Mouse (Mus musculus): Measurements from ENCODE around the gene Prr12. TPM values are rescaled to one million over a fixed set of nuclear protein-coding genes. Genes with fewer than 3 reads are reported as not detected.

The Prr12 gene
- polyA plus RNA-seq, 1 experiment from 2014 or later, result 15.0 TPM

DNA sequence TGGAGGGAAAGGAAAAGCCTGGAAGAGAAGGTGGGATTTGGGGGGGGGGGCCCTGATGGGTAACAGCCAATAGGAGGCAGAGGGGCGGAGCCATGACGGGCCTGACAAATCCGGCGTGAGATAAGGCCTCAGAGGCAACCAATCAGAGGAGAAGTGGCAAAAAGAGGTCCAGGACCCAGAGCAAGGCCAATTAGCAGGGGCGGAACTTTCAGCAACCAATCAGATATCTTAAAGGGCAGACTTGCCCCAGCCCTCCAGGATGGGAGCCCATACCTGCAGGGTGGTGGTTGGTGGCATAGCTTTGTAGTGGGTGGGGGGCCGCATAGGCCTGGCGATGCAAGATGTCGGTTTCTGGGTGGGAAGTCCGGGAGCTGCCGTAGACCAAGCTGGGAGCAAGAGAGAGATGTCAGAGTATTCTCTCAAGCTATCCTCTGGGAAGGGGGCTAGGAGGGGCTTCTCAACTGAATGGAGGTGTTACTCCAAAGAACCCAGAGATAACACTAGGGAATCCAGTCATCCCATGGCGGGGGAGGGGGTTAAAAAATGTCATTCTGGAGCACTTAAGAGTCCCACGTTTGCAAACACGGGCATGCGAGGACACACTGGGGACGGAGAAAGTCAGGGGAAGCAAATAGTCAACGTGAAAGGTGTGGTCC, 1.6 kb downstream of the Prr12 start:
- ATAC-seq (replicated peaks; ENCODE audit: low FRiP score, low TSS enrichment, low read depth), result peak; percentile 8; the same call in 1 of the 2 replicates
- Histone ChIP-seq H3K4me3 (ENCODE audit: low read depth, low read length) (peak overlapping the region; percentile 78), H3K4me2 (ENCODE audit: low read length) (peak overlapping the region; percentile 98), H3K36me3 (ENCODE audit: control insufficient read depth, insufficient read depth, low read length) (peaks cover 44% of the 10 kb centered on the region), H3K27me3 (replicated peaks; ENCODE audit: control insufficient read depth, insufficient read depth, low read length) (no peaks in the 10 kb centered on the region), H3K9ac (ENCODE audit: low read length) (peak overlapping the region; percentile 80), H3K9me3 (ENCODE audit: control insufficient read depth, low read length) (no peaks in the 10 kb centered on the region), H3K4me1 (replicated peaks; ENCODE audit: control insufficient read depth, insufficient read depth, low read length) (peaks cover 10% of the 10 kb centered on the region; the same call in 1 of the 2 replicates), H3K27ac (ENCODE audit: low read depth) (peak overlapping the region; percentile 98; the same call in 1 of the 2 replicates)
- peak; percentile 79 for DNase-seq (ENCODE audit: low spot score)
- 5% methylated on average over 16 of the region's 16 CpGs for WGBS

DNA sequence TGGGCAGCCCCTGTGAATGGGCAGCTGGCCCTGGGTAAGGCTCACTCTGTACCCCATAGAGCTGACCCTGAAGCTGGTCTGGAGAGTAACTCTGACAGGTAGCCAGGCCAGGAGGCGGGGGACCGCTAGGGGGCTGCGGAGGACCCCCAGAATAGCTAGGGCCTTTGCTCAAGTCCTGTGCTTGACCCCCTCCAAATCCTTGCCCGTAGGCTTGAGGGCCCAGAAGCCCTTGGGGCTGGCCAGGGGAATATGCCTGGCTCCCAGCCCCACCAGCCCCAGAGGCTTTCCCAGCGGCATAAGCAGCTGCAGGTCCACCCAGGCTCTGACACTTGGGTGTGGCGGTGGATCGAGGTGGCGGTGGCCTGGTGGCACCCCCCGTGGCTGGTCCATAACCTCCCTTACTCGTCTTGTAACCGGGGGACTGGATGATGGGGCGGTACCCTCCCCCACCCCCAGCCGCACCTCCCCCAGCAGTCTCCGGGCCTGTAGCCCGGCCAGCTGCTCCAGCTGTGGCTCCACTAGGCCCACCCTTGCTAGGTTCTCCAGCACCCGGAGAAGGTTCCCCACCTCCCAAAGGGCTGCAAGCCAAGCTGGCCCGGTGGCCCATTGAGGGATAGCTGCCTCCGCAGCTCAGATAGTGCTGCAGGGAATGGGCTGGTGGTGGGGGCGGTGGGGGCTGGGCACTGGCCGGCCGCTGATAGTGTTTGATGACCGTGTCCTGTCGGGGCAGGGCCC, 3.6 kb downstream of the Prr12 start:
- 93% methylated on average over 23 of the region's 23 CpGs for WGBS
- H3K36me3 ChIP-seq (ENCODE audit: control insufficient read depth, insufficient read depth, low read length), result peaks cover 64% of the 10 kb centered on the region

DNA sequence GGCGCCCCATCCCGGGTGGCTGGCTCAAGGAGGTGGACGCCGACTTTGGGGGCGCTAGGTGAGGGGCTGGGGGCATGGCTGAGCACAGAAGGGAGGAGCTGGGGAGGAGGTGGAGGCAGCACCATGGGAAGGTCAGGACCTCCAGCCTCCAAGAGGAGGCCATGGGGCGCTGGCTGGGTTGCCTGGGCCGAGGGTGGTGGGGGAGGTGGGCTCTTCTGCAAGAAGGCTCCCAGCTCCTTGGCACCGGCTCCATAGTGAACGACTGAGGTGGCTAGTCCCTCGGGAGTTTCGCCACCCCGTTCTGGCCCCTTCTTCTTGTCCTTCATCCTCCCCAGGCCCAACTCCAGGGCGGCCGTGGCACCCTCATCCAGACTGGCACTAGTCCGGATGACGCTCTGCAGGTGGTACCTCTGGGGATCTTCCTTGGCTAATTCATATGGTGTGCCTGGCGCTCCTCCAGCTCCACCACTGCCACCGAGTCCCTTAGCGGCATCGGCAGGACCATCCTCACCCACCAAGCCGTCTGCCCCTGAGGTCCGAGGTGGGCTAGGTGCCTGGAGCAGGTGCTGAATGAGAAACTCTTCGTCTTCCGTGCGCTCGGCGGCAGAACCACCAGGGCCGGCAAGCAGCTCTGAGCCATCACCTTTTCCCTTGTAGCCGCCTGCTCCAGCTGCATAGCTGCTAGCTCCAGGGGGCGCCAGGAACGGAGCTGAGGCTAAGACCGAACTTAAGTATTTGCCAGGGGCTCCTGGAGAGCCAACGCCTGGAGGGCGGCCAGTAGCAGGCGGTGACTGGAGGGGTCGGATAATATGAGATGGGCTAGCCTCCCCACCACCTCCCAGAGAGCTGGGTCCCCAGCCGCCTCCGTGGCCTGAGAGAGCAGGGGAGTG, 4.4 kb downstream of the Prr12 start:
- peaks cover 10% of the 10 kb centered on the region; the same call in 1 of the 2 replicates for H3K4me1 ChIP-seq (replicated peaks; ENCODE audit: control insufficient read depth, insufficient read depth, low read length)
- no peak overlapping the region for H3K27ac ChIP-seq (ENCODE audit: low read depth)
- no peaks in the 10 kb centered on the region for H3K9me3 ChIP-seq (ENCODE audit: control insufficient read depth, low read length)
- no peak for DNase-seq (ENCODE audit: low spot score)
- H3K36me3 ChIP-seq (ENCODE audit: control insufficient read depth, insufficient read depth, low read length), result peaks cover 72% of the 10 kb centered on the region
- H3K9ac ChIP-seq (ENCODE audit: low read length), result no peak overlapping the region
- H3K27me3 ChIP-seq (replicated peaks; ENCODE audit: control insufficient read depth, insufficient read depth, low read length), result no peaks in the 10 kb centered on the region
- no peak overlapping the region for H3K4me3 ChIP-seq (ENCODE audit: low read depth, low read length)
- ATAC-seq (replicated peaks; ENCODE audit: low FRiP score, low TSS enrichment, low read depth), result no peak
- H3K4me2 ChIP-seq (ENCODE audit: low read length), result no peak overlapping the region
- WGBS, result 93% methylated on average over 38 of the region's 38 CpGs

More for the DNA sequence above, 3.6 kb downstream of the Prr12 start:
- no peak overlapping the region for H3K4me3 ChIP-seq (ENCODE audit: low read depth, low read length)
- H3K27ac ChIP-seq (ENCODE audit: low read depth), result no peak overlapping the region
- ATAC-seq (replicated peaks; ENCODE audit: low FRiP score, low TSS enrichment, low read depth) (no peak), DNase-seq (ENCODE audit: low spot score) (no peak)
- H3K27me3 ChIP-seq (replicated peaks; ENCODE audit: control insufficient read depth, insufficient read depth, low read length), result no peaks in the 10 kb centered on the region
- H3K9ac ChIP-seq (ENCODE audit: low read length), result no peak overlapping the region
- H3K9me3 ChIP-seq (ENCODE audit: control insufficient read depth, low read length), result no peaks in the 10 kb centered on the region
- H3K4me1 ChIP-seq (replicated peaks; ENCODE audit: control insufficient read depth, insufficient read depth, low read length), result peaks cover 10% of the 10 kb centered on the region; the same call in 1 of the 2 replicates
- H3K4me2 ChIP-seq (ENCODE audit: low read length), result no peak overlapping the region

DNA sequence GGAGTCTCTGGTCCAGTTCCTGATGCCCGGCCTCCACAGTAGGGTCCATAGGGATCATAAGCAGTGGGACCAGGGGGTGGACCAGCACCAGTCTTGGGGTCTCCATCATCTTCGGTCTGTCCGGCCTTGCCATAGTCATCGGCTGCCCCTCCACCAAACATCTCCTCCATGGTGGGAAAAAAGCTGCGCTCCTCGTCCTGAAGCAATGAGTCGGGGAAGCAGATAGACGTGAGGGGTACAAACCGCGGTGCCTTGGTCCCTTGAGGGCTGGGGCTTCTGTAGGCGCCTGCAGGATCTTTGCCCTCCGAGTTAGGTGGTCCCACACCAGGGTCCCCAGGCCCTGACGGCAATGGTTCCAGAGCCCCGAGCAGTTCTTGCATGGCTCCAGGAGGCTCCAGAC, 5.2 kb downstream of the Prr12 start:
- H3K27me3 ChIP-seq (replicated peaks; ENCODE audit: control insufficient read depth, insufficient read depth, low read length), result no peaks in the 10 kb centered on the region
- ATAC-seq (replicated peaks; ENCODE audit: low FRiP score, low TSS enrichment, low read depth), result no peak
- 96% methylated on average over 14 of the region's 14 CpGs for whole genome bisulfite sequencing

DNA sequence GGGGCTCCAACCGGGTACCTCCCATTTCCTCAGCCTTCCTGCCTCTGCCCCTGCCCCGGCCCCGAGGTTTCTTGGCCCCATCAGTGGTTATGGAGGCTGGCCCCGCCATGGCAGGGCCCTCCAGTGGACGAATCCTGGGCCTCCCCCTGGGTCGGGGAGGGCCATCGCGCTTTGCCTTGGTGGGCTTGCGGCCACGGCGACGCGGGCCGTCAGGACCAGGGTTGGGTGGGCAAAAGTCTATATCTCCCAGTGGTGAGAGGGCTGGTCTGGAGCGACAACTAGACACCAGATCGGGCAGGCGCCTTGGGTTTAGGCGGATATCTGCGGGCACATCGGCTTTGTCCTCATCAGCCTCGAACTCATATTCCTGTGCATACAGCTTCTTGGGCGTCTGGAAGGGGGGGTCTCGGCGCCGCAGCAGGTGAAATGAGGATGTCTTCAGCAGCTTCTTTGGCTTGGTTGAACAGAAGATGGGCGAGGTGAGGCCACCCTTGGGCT, 5.8 kb downstream of the Prr12 start:
- no peak overlapping the region for H3K4me3 ChIP-seq (ENCODE audit: low read depth, low read length)
- H3K9ac ChIP-seq (ENCODE audit: low read length), result no peak overlapping the region
- no peaks in the 10 kb centered on the region for H3K9me3 ChIP-seq (ENCODE audit: control insufficient read depth, low read length)
- peaks cover 10% of the 10 kb centered on the region; the same call in 1 of the 2 replicates for H3K4me1 ChIP-seq (replicated peaks; ENCODE audit: control insufficient read depth, insufficient read depth, low read length)
- no peak for DNase-seq (ENCODE audit: low spot score)
- 96% methylated on average over 26 of the region's 26 CpGs for WGBS
- H3K27me3 ChIP-seq (replicated peaks; ENCODE audit: control insufficient read depth, insufficient read depth, low read length), result no peaks in the 10 kb centered on the region
- no peak overlapping the region for H3K27ac ChIP-seq (ENCODE audit: low read depth)
- ATAC-seq (replicated peaks; ENCODE audit: low FRiP score, low TSS enrichment, low read depth), result no peak
- no peak overlapping the region for H3K4me2 ChIP-seq (ENCODE audit: low read length)
- peaks cover 86% of the 10 kb centered on the region for H3K36me3 ChIP-seq (ENCODE audit: control insufficient read depth, insufficient read depth, low read length)

More for the DNA sequence above, 5.2 kb downstream of the Prr12 start:
- Histone ChIP-seq H3K36me3 (ENCODE audit: control insufficient read depth, insufficient read depth, low read length) (peaks cover 80% of the 10 kb centered on the region), H3K9me3 (ENCODE audit: control insufficient read depth, low read length) (no peaks in the 10 kb centered on the region), H3K4me2 (ENCODE audit: low read length) (no peak overlapping the region), H3K4me3 (ENCODE audit: low read depth, low read length) (no peak overlapping the region), H3K9ac (ENCODE audit: low read length) (no peak overlapping the region), H3K27ac (ENCODE audit: low read depth) (no peak overlapping the region), H3K4me1 (replicated peaks; ENCODE audit: control insufficient read depth, insufficient read depth, low read length) (peaks cover 10% of the 10 kb centered on the region; the same call in 1 of the 2 replicates)
- DNase-seq (ENCODE audit: low spot score), result no peak

DNA sequence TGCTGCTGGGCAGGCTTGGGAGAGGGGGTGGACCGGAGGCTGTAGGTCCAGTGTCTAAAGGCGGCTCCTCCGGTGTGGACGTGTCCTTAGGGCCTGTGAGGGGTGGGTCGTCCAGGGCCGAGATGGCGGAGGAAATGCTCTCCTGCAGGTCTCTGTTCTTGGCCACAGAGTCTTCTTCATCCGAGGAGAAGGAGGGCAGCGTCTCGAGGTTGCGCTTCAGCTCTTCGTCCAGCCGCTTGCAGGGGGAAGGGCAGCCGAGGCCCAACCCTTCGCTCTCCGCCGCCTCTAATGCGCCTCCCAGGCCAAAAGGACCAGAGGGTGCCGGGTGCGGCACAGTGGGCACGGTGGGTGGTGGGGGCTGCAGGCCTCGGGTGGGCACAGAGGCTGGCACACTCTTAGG, 6.9 kb downstream of the Prr12 start:
- H3K36me3 ChIP-seq (ENCODE audit: control insufficient read depth, insufficient read depth, low read length), result peaks cover 97% of the 10 kb centered on the region
- DNase-seq (ENCODE audit: low spot score), result no peak
- H3K4me3 ChIP-seq (ENCODE audit: low read depth, low read length), result no peak overlapping the region
- H3K4me2 ChIP-seq (ENCODE audit: low read length), result no peak overlapping the region
- H3K27ac ChIP-seq (ENCODE audit: low read depth), result no peak overlapping the region
- no peaks in the 10 kb centered on the region for H3K27me3 ChIP-seq (replicated peaks; ENCODE audit: control insufficient read depth, insufficient read depth, low read length)
- 0 out of 2 replicates have a peak, but pooled peaks cover 3% of the 10 kb centered on the region for H3K4me1 ChIP-seq (replicated peaks; ENCODE audit: control insufficient read depth, insufficient read depth, low read length)
- H3K9me3 ChIP-seq (ENCODE audit: control insufficient read depth, low read length), result no peaks in the 10 kb centered on the region
- 97% methylated on average over 22 of the region's 22 CpGs for WGBS
- no peak for ATAC-seq (replicated peaks; ENCODE audit: low FRiP score, low TSS enrichment, low read depth)
- no peak overlapping the region for H3K9ac ChIP-seq (ENCODE audit: low read length)

DNA sequence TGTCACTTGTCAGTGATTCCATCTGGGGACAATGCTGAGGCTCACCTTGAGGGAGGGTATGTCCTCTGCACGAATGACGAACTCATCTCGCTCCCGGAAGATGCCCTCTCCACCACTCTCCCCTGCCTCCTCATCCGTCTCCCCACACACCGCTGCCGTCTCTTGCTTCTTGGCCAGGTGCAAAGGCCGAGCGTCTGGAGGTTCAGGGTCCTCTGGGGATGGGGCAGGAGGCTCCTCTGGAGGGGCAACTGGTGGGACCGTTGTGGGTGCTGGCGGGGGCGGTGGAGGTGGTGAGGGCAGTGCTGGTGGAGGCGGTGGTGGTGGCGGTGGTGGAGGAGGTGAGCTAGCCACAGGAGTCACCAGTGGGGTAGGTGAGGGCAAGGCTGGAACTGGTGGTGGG, 9.4 kb downstream of the Prr12 start:
- H3K4me3 ChIP-seq (ENCODE audit: low read depth, low read length), result no peak overlapping the region
- H3K4me2 ChIP-seq (ENCODE audit: low read length), result no peak overlapping the region
- ATAC-seq (replicated peaks; ENCODE audit: low FRiP score, low TSS enrichment, low read depth), result no peak
- H3K9ac ChIP-seq (ENCODE audit: low read length), result no peak overlapping the region
- no peaks in the 10 kb centered on the region for H3K9me3 ChIP-seq (ENCODE audit: control insufficient read depth, low read length)
- no peak for DNase-seq (ENCODE audit: low spot score)
- H3K36me3 ChIP-seq (ENCODE audit: control insufficient read depth, insufficient read depth, low read length), result peaks cover 100% of the 10 kb centered on the region
- no peak overlapping the region for H3K27ac ChIP-seq (ENCODE audit: low read depth)
- WGBS, result 92% methylated on average over 14 of the region's 14 CpGs
- H3K27me3 ChIP-seq (replicated peaks; ENCODE audit: control insufficient read depth, insufficient read depth, low read length), result no peaks in the 10 kb centered on the region
- H3K4me1 ChIP-seq (replicated peaks; ENCODE audit: control insufficient read depth, insufficient read depth, low read length), result no peaks in the 10 kb centered on the region

DNA sequence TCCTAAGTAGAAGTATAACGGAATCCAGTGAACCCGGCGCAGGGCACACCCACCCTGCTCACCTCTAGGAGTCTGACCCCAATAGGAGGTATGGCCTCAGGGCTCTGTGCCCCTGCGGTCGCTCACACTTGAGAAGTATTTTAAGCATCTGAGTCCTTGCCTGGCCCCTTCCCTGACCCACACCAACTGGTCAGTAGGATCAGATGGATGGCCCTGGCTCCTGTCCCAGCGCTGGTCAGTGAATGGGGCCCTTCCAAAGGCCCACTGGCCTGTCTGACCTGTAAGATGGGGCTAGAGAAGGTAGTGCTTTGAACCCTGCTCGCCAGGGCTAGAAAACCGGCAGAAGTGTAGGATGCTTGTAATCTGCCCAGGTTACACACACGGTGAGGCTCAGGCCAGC, 11.8 kb downstream of the Prr12 start:
- Histone ChIP-seq H3K9me3 (ENCODE audit: control insufficient read depth, low read length) (no peaks in the 10 kb centered on the region), H3K4me3 (ENCODE audit: low read depth, low read length) (no peak overlapping the region), H3K27ac (ENCODE audit: low read depth) (no peak overlapping the region), H3K4me2 (ENCODE audit: low read length) (no peak overlapping the region), H3K9ac (ENCODE audit: low read length) (no peak overlapping the region), H3K36me3 (ENCODE audit: control insufficient read depth, insufficient read depth, low read length) (peaks cover 100% of the 10 kb centered on the region), H3K27me3 (replicated peaks; ENCODE audit: control insufficient read depth, insufficient read depth, low read length) (no peaks in the 10 kb centered on the region), H3K4me1 (replicated peaks; ENCODE audit: control insufficient read depth, insufficient read depth, low read length) (no peaks in the 10 kb centered on the region)
- 96% methylated on average over 9 of the region's 9 CpGs for WGBS
- ATAC-seq (replicated peaks; ENCODE audit: low FRiP score, low TSS enrichment, low read depth), result no peak
- DNase-seq (ENCODE audit: low spot score), result no peak

All from intestine, embryonic 14.5 days (tissue).